In the genomic region with DNA sequence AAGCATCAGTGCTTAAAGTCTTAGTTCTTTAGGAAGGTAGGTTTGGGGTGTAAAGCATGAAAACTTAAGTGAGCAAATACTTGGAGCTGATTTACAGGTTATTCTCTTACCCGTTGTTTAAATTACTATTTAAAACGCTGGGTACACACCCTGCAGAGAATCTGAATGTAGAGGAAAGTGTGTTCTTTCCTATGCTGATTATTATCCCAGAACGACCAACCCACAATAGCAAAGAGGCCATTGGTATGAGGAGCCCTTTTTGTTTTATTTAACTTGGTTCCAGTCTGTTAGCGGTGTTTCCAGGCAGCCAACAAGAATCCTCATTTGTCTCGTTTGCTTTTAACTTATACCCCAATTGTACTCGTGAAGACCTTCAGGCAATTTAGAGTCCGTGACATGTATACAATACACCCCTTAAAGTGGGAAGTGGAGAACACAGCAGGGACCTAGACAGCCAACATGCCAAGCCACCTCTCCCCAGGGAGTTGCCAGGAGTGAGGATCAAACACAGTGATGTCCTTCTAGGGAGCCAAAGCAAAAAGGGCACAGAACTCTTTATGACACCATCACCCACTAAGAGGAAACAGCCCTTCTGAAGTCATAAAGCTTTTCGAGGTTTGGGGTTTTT, we compare ENCODE assay signal across 25 mouse cellular contexts.
A peak's percentile ranks its signal among the peaks of the same experiment; 100 is the strongest.
DNase-seq lines count a peak whose midpoint lies in the region; ATAC-seq lines count a peak whose summit lies in the region.
"Had no signal": no experiment of that assay in that cellular context is flagged by ENCODE, and none has a peak within 500 bp of the region (broad histone marks: within the 10 kb centered on the region; RNA-seq: fewer than 3 reads in every experiment).

No protein-coding gene starts in this region.

- 52% methylated on average over 8 of the region's 8 CpGs for WGBS in midbrain, embryonic 10.5 days
- WGBS in midbrain, embryonic 16.5 days: 27% methylated on average over 8 of the region's 8 CpGs
- WGBS in hindbrain, embryonic 15.5 days: 8% methylated on average over 8 of the region's 8 CpGs
- WGBS in neural tube, embryonic 15.5 days: 12% methylated on average over 8 of the region's 8 CpGs

- peak; percentile 10 for DNase-seq in embryo, embryonic 10.5 days (ENCODE audit: low spot score)
- no peak for DNase-seq in embryo, embryonic 9.5 days (ENCODE audit: extremely low spot score)
- no peak for DNase-seq in midbrain, embryonic 10.5 days (ENCODE audit: low spot score)
- no peak for DNase-seq in testis, postnatal 14 days (ENCODE audit: low spot score)
- DNase-seq: adrenal gland, postnatal 14 days; cerebellum, adult 11 months; cerebellum, adult 9-11 months; gastrocnemius, postnatal 25 days; heart, adult 18-20 months; heart, postnatal 10 days; kidney, adult 18-20 months; left cerebral cortex, postnatal 4 days; lung, embryonic 14.5 days; retina, postnatal 1 day; thymus, postnatal 25 days had no signal

- no peaks in the 10 kb centered on the region for H3K9me3 ChIP-seq in midbrain, embryonic 10.5 days (replicated peaks)
- no peaks in the 10 kb centered on the region for H3K9me3 ChIP-seq in midbrain, embryonic 16.5 days (replicated peaks; ENCODE audit: control insufficient read depth, low read length, poor library complexity, severe bottlenecking)
- no peaks in the 10 kb centered on the region for H3K9me3 ChIP-seq in hindbrain, embryonic 15.5 days
- no peaks in the 10 kb centered on the region for H3K9me3 ChIP-seq in neural tube, embryonic 15.5 days (replicated peaks)
- H3K9me3 ChIP-seq: embryonic facial prominence, embryonic 13.5 days; forebrain, embryonic 12.5 days; heart, embryonic 12.5 days; limb, embryonic 15.5 days had no signal

- no peak overlapping the region for H3K4me3 ChIP-seq in midbrain, embryonic 10.5 days
- H3K4me3 ChIP-seq in midbrain, embryonic 16.5 days (ENCODE audit: low read depth, low read length): no peak overlapping the region
- no peak overlapping the region for H3K4me3 ChIP-seq in hindbrain, embryonic 15.5 days
- no peak overlapping the region for H3K4me3 ChIP-seq in neural tube, embryonic 15.5 days (replicated peaks)
- H3K4me3 ChIP-seq: embryonic facial prominence, embryonic 13.5 days; erythroblast, embryonic 14.5 days; forebrain, embryonic 12.5 days; heart, embryonic 12.5 days; limb, embryonic 15.5 days; megakaryocyte, embryonic 14.5 days had no signal

- no peak overlapping the region for H3K9ac ChIP-seq in midbrain, embryonic 16.5 days (ENCODE audit: low read depth, low read length)
- H3K9ac ChIP-seq in hindbrain, embryonic 15.5 days: no peak overlapping the region
- no peak overlapping the region for H3K9ac ChIP-seq in neural tube, embryonic 15.5 days (replicated peaks)
- H3K9ac ChIP-seq: embryonic facial prominence, embryonic 13.5 days; forebrain, embryonic 12.5 days; heart, embryonic 12.5 days; limb, embryonic 15.5 days; liver, embryonic 14.5 days; lung, embryonic 14.5 days had no signal

- ATAC-seq in midbrain, embryonic 16.5 days: no peak
- peak; percentile 63 for ATAC-seq in hindbrain, embryonic 15.5 days (ENCODE audit: low FRiP score, low read depth)
- ATAC-seq in neural tube, embryonic 15.5 days (ENCODE audit: low FRiP score): 0 out of 2 replicates have a peak, but pooled peaks have one; percentile 33

- 0 out of 2 replicates have a peak overlapping the region, but pooled peaks have one; percentile 7 for H3K27ac ChIP-seq in midbrain, embryonic 10.5 days (replicated peaks)
- no peak overlapping the region for H3K27ac ChIP-seq in midbrain, embryonic 16.5 days (ENCODE audit: low read length)
- H3K27ac ChIP-seq in hindbrain, embryonic 15.5 days (replicated peaks): 0 out of 2 replicates have a peak overlapping the region, but pooled peaks have one; percentile 28
- 0 out of 2 replicates have a peak overlapping the region, but pooled peaks have one; percentile 10 for H3K27ac ChIP-seq in neural tube, embryonic 15.5 days (replicated peaks)
- H3K27ac ChIP-seq: embryonic facial prominence, embryonic 13.5 days; forebrain, embryonic 12.5 days; limb, embryonic 15.5 days; liver, embryonic 14.5 days had no signal

- no peaks in the 10 kb centered on the region for H3K36me3 ChIP-seq in midbrain, embryonic 10.5 days
- H3K36me3 ChIP-seq in midbrain, embryonic 16.5 days (ENCODE audit: control insufficient read depth, insufficient read depth, low read length): no peaks in the 10 kb centered on the region
- H3K36me3 ChIP-seq in hindbrain, embryonic 15.5 days: no peaks in the 10 kb centered on the region
- H3K36me3 ChIP-seq in neural tube, embryonic 15.5 days: no peaks in the 10 kb centered on the region
- H3K36me3 ChIP-seq: embryonic facial prominence, embryonic 13.5 days; forebrain, embryonic 12.5 days; heart, embryonic 12.5 days; limb, embryonic 15.5 days had no signal

- H3K4me1 ChIP-seq in midbrain, embryonic 10.5 days: peaks cover 17% of the 10 kb centered on the region
- no peaks in the 10 kb centered on the region for H3K4me1 ChIP-seq in midbrain, embryonic 16.5 days (ENCODE audit: control insufficient read depth, insufficient read depth, low read length)
- peaks cover 4% of the 10 kb centered on the region; the same call in 1 of the 2 replicates for H3K4me1 ChIP-seq in hindbrain, embryonic 15.5 days (replicated peaks)
- no peaks in the 10 kb centered on the region for H3K4me1 ChIP-seq in neural tube, embryonic 15.5 days
- H3K4me1 ChIP-seq: megakaryocyte, embryonic 14.5 days had no signal

- H3K27me3 ChIP-seq in midbrain, embryonic 10.5 days (ENCODE audit: low read depth, poor library complexity, severe bottlenecking): no peaks in the 10 kb centered on the region
- H3K27me3 ChIP-seq in midbrain, embryonic 16.5 days (ENCODE audit: control insufficient read depth, insufficient read depth, low read depth, low read length): no peaks in the 10 kb centered on the region
- no peaks in the 10 kb centered on the region for H3K27me3 ChIP-seq in hindbrain, embryonic 15.5 days
- no peaks in the 10 kb centered on the region for H3K27me3 ChIP-seq in neural tube, embryonic 15.5 days (replicated peaks)
- H3K27me3 ChIP-seq: embryonic facial prominence, embryonic 13.5 days; forebrain, embryonic 12.5 days; heart, embryonic 12.5 days; limb, embryonic 15.5 days; megakaryocyte, embryonic 14.5 days had no signal

- H3K4me2 ChIP-seq in midbrain, embryonic 16.5 days (ENCODE audit: low read length): no peak overlapping the region
- no peak overlapping the region for H3K4me2 ChIP-seq in hindbrain, embryonic 15.5 days
- no peak overlapping the region for H3K4me2 ChIP-seq in neural tube, embryonic 15.5 days
- H3K4me2 ChIP-seq: embryonic facial prominence, embryonic 13.5 days; forebrain, embryonic 12.5 days; heart, embryonic 12.5 days; limb, embryonic 15.5 days; lung, embryonic 14.5 days had no signal
